Mouse (Mus musculus) limb, embryonic 10.5 days (tissue): ENCODE data around the gene Cep68. TPM values are rescaled to one million over a fixed set of nuclear protein-coding genes. Genes with fewer than 3 reads are reported as not detected.

Experiments
- polyA plus RNA-seq: library from polyadenylated mRNA; unstranded; fragments of >200 nt; fragmentation: Nextera tagmentation; extraction: Ambion mirVana; gene quantifications from 2 replicates; pipeline ENCODE4 v1.2.1, GENCODE M21; 2016

The Cep68 gene
- polyA plus RNA-seq, 1 experiment from 2014 or later = 50.8 TPM

Other genes starting within 250 kb of the Cep68 start
- 86.0 and 103 TPM in 2 replicates for gene Actr2, start 136.5 kb downstream of the Cep68 start, polyA plus RNA-seq
- 184 and 206 TPM in 2 replicates for gene Rab1a, start 48.0 kb downstream of the Cep68 start, polyA plus RNA-seq
- 11.1 and 11.9 TPM in 2 replicates for gene Slc1a4, start 83.3 kb upstream of the Cep68 start, polyA plus RNA-seq